Mouse (Mus musculus) cerebral cortex, adult 2 months (tissue): ENCODE results near the gene 9830107B12Rik.

ENCODE experiments used
- WGBS: fragments of 180-500 bp; shearing (Covaris S2); methylation state at CpG from one replicate; pipeline ENCODE4 v1.1.7; 2018; 5-methylcytosine and 5-hydroxymethylcytosine counted together

The 9830107B12Rik gene

GRCm38 (mm10) chr17:48094820-48095680, 51.0 kb downstream of the 9830107B12Rik start:
- 24% methylated on average over 20 of the region's 20 CpGs for WGBS

- 62% methylated on average over 5 of the region's 5 CpGs for WGBS
These were observed 52.7 kb downstream of the 9830107B12Rik start for GRCm38 (mm10) chr17:48093286-48093817.

DNA sequence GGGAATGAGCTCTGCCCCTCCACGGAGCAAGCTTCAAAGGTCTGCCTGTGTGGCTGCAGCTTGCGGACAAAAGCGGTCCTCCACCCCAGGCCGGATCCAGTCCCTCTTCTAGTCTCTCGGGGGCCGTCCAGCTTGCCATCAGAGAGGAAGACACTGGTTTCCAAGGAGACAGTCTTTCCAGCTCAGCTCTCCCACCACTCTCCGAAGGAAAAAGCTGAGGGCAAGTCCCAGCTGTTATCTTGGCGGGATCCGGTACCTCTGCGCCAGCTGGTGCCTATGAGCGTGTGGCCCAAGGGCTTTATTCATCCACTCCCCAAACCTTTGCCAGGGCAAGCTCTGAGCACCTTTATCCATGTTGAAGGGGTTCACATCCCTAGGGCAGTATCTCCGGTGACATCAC, 55.8 kb downstream of the 9830107B12Rik start:
- WGBS: 66% methylated on average over 12 of the region's 12 CpGs

DNA sequence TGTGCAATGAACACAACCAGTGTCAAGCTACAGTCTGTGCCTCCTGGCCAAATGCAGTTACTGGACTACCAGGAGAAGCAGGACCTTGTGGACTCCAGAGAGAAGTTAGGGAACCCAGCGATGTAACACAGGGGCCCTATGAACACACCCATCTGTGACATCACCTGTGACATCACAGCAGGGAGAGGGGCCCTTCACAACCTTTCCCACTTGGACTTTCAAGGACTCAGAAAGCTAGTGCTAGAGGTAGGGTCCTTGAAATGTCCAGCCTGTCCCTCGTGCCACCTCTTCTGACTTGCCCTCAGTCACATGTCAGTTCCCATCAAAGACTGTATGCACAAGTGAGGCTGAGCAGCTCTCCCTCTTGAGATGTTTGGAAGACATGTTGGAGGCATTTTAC, 56.6 kb downstream of the 9830107B12Rik start:
- WGBS: 82% methylated on average over 2 of the region's 2 CpGs

DNA sequence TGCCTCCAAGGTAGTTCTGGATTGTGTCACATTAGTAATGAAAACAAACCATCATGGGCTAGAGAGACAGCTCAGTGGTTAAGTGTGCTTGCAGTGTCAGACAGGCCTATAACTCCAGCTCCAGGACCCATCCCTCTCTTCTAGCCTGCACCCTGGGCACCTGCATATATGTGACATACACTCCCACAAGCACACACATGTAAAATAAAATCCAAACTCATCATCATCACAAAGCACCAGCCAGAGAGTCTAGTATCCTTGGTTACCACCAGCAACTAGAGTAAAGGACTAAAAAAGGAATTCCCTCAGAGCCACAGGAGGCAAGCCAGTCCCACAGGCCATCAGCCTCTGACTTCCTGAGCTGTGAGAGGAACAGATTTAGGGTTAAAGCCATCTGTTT, 57.0 kb downstream of the 9830107B12Rik start, which contains the start of gene 1700067P10Rik:
1700067P10Rik (plus strand) TSS at position 301 of the 400 bp plus-strand sequence.

GRCm38 (mm10) chr17:48080626-48081025, 65.4 kb downstream of the 9830107B12Rik start:
- 55% methylated on average over 3 of the region's 3 CpGs for WGBS
